Comparison of ENCODE assay signal across 14 mouse cellular contexts in the genomic region with DNA sequence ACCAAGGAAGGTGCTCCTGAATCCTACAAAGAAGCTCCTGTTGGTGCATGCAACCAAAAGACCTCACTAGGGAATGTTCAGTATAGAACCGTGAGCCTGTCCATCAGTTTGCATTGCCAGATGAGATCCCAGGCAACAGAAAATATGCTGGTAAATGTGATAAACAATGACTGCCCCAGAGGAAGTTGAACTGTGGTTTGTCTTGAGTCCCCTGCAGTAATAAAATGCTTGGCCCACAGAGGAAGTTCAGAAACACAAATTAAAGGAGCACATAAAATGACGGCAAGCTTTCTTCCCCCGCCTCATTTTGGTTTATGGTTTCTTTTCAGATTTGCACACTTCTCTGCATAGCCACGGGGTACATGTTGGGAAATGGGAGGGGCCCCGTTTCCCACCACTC. TPM values are rescaled to one million over a fixed set of nuclear protein-coding genes. Genes with fewer than 3 reads are reported as not detected.
DNase-seq lines count a peak whose midpoint lies in the region; ATAC-seq and TF ChIP-seq lines count a peak whose summit lies in the region.
"Had no signal": no experiment of that assay in that cellular context is flagged by ENCODE, and none has a peak within 500 bp of the region (broad histone marks: within the 10 kb centered on the region; RNA-seq: fewer than 3 reads in every experiment).

No protein-coding gene starts in this region.

- 1% methylated on average over 5 of the region's 5 CpGs for WGBS in bone marrow, adult 2 months
- 83% methylated on average over 5 of the region's 5 CpGs for WGBS in midbrain, embryonic 13.5 days

- H3K9ac ChIP-seq in midbrain, embryonic 13.5 days (replicated peaks) = no peak overlapping the region
- H3K9ac ChIP-seq: hindbrain, embryonic 13.5 days; liver, embryonic 14.5 days had no signal

- no peak for TF ChIP-seq POLR2A in bone marrow, adult 2 months (IDR thresholded peaks at IDR 0.05; ENCODE audit: borderline replicate concordance, control insufficient read depth, low read depth, low read length)

- H3K36me3 ChIP-seq in midbrain, embryonic 13.5 days = no peaks in the 10 kb centered on the region
- H3K36me3 ChIP-seq: hindbrain, embryonic 13.5 days had no signal

- peak overlapping the region; percentile 42 for H3K27ac ChIP-seq in bone marrow, adult 2 months (ENCODE audit: control insufficient read depth, insufficient read depth, low read depth, low read length, poor library complexity)
- no peak overlapping the region for H3K27ac ChIP-seq in midbrain, embryonic 13.5 days
- H3K27ac ChIP-seq: hindbrain, embryonic 13.5 days; liver, embryonic 14.5 days had no signal

- no peak overlapping the region for H3K4me3 ChIP-seq in bone marrow, adult 2 months (replicated peaks; ENCODE audit: control insufficient read depth, low read depth, low read length)
- no peak overlapping the region for H3K4me3 ChIP-seq in midbrain, embryonic 13.5 days (replicated peaks)
- H3K4me3 ChIP-seq: hindbrain, embryonic 13.5 days had no signal

- peak; percentile 23 for ATAC-seq in CD4-positive, CD25-positive, alpha-beta regulatory T cell, adult 4 months
- ATAC-seq in megakaryocyte, adult 5-6 weeks (ENCODE audit: poor library complexity, severe bottlenecking) = peak; percentile 27
- ATAC-seq in midbrain, embryonic 13.5 days = no peak
- ATAC-seq: intestine, postnatal 0 days; Patski had no signal

- no peaks in the 10 kb centered on the region for H3K27me3 ChIP-seq in midbrain, embryonic 13.5 days
- H3K27me3 ChIP-seq: Patski had no signal

- TF ChIP-seq CTCF in bone marrow, adult 2 months (IDR thresholded peaks at IDR 0.05; ENCODE audit: control insufficient read depth, insufficient read depth, low read length) = no peak

- peak; percentile 27 for DNase-seq in kidney, postnatal 14 days
- no peak for DNase-seq in kidney, postnatal 25 days
- no peak for DNase-seq in adipocyte (ENCODE audit: low spot score)
- DNase-seq: cerebellum, adult 18-20 months; retina, postnatal 1 day; thymus, postnatal 36 days had no signal

- no peak overlapping the region for H3K4me2 ChIP-seq in midbrain, embryonic 13.5 days (replicated peaks)
- H3K4me2 ChIP-seq: hindbrain, embryonic 13.5 days had no signal

- no peaks in the 10 kb centered on the region for H3K9me3 ChIP-seq in midbrain, embryonic 13.5 days
- H3K9me3 ChIP-seq: hindbrain, embryonic 13.5 days had no signal

- peaks cover 2% of the 10 kb centered on the region; the same call in 1 of the 2 replicates for H3K4me1 ChIP-seq in bone marrow, adult 2 months (ENCODE audit: control insufficient read depth, insufficient read depth, low read length)
- no peaks in the 10 kb centered on the region for H3K4me1 ChIP-seq in midbrain, embryonic 13.5 days (replicated peaks)
- H3K4me1 ChIP-seq: hindbrain, embryonic 13.5 days had no signal

RNA-seq across cellular contexts. Expression of a gene that starts 8.3 kb away (rescaled TPM):
- polyA plus RNA-seq in CD4-positive, CD25-positive, alpha-beta regulatory T cell, adult 4 months (2017; shearing (Covaris generic)) = 1 to 10 TPM; 8.7 TPM
- 66.5 and 72.3 TPM in 2 replicates for polyA plus RNA-seq in bone marrow, adult 2 months (2011; ENCODE audit: insufficient read depth, insufficient read length, low replicate concordance, missing spikeins)
- total RNA-seq in megakaryocyte, adult 5-6 weeks (2015) = 21.9 and 23.8 TPM in 2 replicates
- 21.6 and 23.1 TPM in 2 replicates for total RNA-seq in megakaryocyte, adult 5-6 weeks (2017)
- 35.8 and 38.7 TPM in 2 replicates for polyA plus RNA-seq in midbrain, embryonic 13.5 days (2015; fragmentation: Nextera tagmentation; extraction: Ambion mirVana)
